Mouse (Mus musculus) heart, postnatal 10 days (tissue): ENCODE data around the gene Olfr478. TPM values are rescaled to one million over a fixed set of nuclear protein-coding genes. Genes with fewer than 3 reads are reported as not detected.
"Not testable (repeated sequence)": the region's sequence is repeated elsewhere in the genome, so short reads cannot be mapped to it uniquely, and the experiment has no call there.

Source experiments
- DNase-seq, 2 experiments: peaks; one replicate each; pipeline ENCODE4 v3.0.0; 2021
- intact Hi-C: fragments of 180-260 bp; cut with DNase I; formaldehyde crosslinking; loops from one replicate; pipeline ENCODE4 v1.15.1; 2025
- total RNA-seq, 2 experiments: library from RNA; stranded (reverse); gene quantifications; 2 replicates each; pipeline ENCODE4 v1.2.3; 2021

Olfr478 gene
- total RNA-seq, result not detected

DNA sequence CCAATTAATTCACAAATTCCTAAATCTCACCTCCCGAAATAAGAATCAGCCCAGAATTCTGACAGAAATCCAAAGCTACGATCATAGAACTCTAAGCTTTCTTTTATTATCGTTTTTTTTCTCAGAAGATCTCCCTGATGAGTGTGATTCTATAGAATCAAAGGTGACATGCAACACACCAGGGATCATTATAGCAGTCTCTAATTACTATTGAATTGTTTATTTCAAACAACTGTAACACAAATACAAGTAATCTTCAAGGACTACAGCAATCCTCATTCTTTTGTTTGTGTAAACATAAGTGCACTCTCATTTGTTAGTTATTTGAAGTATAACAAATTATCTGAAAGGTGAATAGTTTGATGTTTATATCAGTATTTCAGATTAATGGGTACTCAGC, at the start of gene Olfr478:
Gene Olfr478, minus strand, starts transcription at position 101 of the 400 bp plus-strand sequence.
- intact Hi-C loops, result no loop called here
- DNase-seq, result no peak

DNA sequence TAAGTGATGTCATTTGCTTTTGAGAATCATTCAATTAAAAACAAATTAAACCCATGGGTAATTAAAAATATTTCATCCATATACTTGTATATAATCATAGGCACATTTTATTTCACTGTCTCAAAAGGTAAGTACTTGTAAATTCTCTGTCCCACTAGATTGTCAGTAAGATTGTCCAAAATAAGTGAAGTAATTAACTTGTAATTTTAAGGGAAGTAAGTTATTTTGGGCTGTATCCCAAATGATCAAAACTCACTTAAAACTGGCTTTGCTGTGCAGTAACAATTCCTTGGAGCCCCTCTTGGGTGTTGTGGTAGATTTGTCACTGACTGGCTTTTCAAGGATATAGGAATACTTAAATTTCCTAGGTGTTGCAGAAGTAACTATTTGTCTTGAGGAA, 45.8 kb upstream of the Olfr478 start, which contains the start of gene Olfr481:
Gene Olfr481, plus strand, starts transcription at position 301 of the 400 bp plus-strand sequence.
- intact Hi-C loops, result no loop called here
- DNase-seq, result no peak

- DNase-seq, result no peak
- intact Hi-C loops, result no loop called here
Measured at GRCm38 (mm10) chr7:108067246-108067645, 33.5 kb upstream of the Olfr478 start, which contains the start of gene Olfr480. Gene Olfr480, minus strand, starts transcription at chr7:108067346.

DNA sequence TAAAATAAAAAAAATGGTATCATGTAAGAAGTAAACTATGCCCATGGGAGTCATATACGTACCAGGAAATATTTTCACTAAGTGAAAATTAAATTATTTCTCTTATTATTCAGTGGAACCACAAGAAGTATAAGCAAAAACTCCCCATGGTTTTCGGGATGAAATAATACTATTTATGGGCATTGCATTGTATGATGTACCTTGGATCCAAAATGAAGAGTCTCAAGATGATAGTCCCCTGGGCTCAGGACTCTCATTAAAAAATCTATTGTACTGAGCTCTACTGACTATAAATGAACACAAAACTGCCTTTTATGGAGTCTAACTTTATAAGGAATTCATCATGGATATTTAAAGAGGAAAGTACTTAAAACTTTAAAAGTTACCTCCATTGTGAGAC, 16.6 kb upstream of the Olfr478 start, which contains the start of gene Olfr479:
Gene Olfr479, plus strand, starts transcription at position 301 of the 400 bp plus-strand sequence.
- intact Hi-C loops, result no loop called here
- DNase-seq, result no peak

DNA sequence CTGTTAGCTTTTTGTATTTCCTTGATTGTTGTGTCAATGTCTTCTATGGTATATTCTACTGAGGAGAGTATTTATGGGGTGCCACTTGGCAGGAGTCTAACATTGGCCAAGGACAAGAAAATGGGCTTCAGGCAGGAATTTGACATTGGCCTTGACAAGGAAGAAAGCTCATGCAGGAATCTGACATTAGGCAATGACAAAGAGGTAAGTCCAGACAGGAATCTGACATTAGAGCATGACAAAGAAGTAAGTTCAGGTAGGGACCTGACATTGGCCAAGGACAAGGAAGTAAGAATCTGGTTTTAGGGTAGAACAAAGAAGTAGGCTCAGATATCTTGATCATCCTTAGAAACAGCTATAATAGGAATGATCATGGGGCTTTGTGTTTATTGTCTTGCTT, 19.5 kb downstream of the Olfr478 start:
- intact Hi-C loops, DNase-seq: not testable (repeated sequence)

DNA sequence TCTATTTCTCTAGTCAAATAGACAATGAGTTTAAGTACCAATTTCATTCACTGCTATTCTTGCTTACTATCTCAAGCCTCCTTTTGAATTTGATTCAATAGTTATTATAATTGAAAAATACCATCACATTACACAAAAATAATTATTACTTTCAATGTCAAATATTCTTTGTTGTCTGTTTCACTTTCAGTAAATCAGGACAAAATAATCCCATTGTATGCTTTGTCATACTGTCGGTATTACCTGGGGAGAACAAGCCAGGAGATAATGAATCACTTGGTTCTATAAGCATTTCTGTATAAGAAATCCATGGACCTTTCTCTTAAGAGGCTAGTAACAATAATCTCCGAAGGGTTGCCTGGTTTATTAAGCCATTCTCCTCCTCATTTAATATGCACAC, 47.4 kb downstream of the Olfr478 start, which contains the start of gene Olfr477:
Gene Olfr477, plus strand, starts transcription at position 301 of the 400 bp plus-strand sequence.
- DNase-seq, result no peak
- intact Hi-C loops, result no loop called here

Other genes starting within 250 kb of the Olfr478 start
- not detected for gene Ovch2, start 232.8 kb downstream of the Olfr478 start, total RNA-seq
- gene Olfr467, start 221.7 kb downstream of the Olfr478 start, total RNA-seq, result not detected
- gene Olfr469, start 208.4 kb downstream of the Olfr478 start, total RNA-seq, result not detected
- gene Olfr470, start 186.5 kb downstream of the Olfr478 start, total RNA-seq, result not detected
- gene Olfr472, start 136.1 kb downstream of the Olfr478 start, total RNA-seq, result not detected
- not detected for gene Olfr473, start 103.5 kb downstream of the Olfr478 start, total RNA-seq
- not detected for gene Olfr474, start 79.3 kb downstream of the Olfr478 start, total RNA-seq
- not detected for gene Olfr476, start 69.2 kb downstream of the Olfr478 start, total RNA-seq
- gene Olfr477, start 47.3 kb downstream of the Olfr478 start, total RNA-seq, result not detected
- not detected for gene Olfr479, start 16.7 kb upstream of the Olfr478 start, total RNA-seq
- gene Olfr480, start 33.4 kb upstream of the Olfr478 start, total RNA-seq, result not detected
- not detected for gene Olfr481, start 45.9 kb upstream of the Olfr478 start, total RNA-seq
- under 1 TPM; 0.82 to 0.89 TPM for gene Olfr482, start 63.6 kb upstream of the Olfr478 start, total RNA-seq
- not detected for gene Olfr483, start 66.9 kb upstream of the Olfr478 start, total RNA-seq
- not detected for gene Olfr484, start 93.5 kb upstream of the Olfr478 start, total RNA-seq
- not detected for gene Olfr485, start 125.9 kb upstream of the Olfr478 start, total RNA-seq
- not detected for gene Olfr486, start 138.8 kb upstream of the Olfr478 start, total RNA-seq
- not detected for gene Olfr487, start 180.6 kb upstream of the Olfr478 start, total RNA-seq
- gene Olfr488, start 224.4 kb upstream of the Olfr478 start, total RNA-seq, result not detected